Mouse (Mus musculus) cerebellum, postnatal 4 days (tissue): Measurements from ENCODE around the gene Qdpr.
A peak's percentile ranks its signal among the peaks of the same experiment; 100 is the strongest.
"Not testable (repeated sequence)": the region's sequence is repeated elsewhere in the genome, so short reads cannot be mapped to it uniquely, and the experiment has no call there.

Experiments
- DNase-seq, 2 experiments: peaks; one replicate each; pipeline ENCODE4 v3.0.0; 2022; ENCODE audit warnings: low spot score in 2 of 2, mixed read lengths in 1 of 2

Gene Qdpr

DNA sequence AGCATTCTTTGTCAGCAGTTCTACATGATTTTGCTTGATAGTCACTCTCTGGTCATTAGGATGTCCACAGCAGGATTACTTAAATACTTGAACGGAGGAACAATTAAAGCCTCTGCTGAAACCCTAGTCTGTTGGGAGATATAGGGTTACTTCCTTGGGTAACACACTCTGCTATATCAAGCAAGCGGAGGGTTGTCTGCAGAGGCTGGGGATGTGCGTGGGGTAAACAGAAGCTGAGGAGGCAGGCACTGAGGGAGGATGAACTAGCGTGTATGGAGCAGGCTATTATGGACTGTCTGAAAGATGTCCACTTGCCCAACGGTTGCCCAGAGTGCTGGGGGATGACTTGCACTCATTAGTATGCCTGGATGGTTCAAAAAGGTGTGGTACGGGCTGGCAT is 3.4 kb upstream of the Qdpr start, which contains the start of gene Clrn2:
Gene Clrn2 (plus strand): TSS at position 301 of the 400 bp plus-strand sequence.
- no peak for DNase-seq

DNA sequence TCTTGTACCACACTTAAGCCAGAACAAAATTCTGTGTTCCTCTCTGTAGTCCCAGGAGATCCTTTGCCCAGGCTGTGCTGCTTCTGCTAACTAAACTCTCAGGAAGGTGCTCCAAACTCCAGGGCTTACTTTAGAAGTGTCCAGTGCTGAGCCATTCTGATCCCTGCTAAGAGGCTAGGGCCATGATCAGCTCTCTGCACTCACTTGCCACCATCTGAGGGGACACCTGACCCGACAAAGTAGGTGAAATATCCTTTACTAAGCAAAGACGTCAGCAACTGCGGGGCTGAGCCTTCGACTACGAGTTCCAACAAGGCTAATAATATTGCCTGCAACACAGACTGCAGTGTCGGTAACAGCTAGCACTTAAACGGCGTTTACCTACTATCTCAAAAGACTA is 830 bp downstream of the Qdpr start:
- no peak for DNase-seq

DNA sequence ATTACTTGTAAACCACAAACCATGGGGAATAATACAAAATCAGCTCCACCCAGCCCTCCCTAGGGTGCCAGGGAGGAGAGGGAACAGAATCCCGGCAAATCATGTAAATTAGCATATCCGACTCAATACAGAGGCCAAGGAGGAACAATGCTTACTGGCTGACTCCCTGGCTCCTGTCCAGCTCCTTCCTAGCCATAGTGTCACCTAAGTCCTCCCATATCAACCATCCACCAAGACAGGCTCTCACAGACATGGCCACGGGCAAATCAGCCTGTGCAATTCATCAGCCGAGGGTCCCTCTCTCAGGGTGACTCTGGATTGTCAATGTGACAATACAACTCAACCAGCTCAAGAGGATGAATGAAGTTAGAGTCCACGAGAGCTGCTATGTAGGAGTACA is 1.4 kb downstream of the Qdpr start:
- DNase-seq: no peak

DNA sequence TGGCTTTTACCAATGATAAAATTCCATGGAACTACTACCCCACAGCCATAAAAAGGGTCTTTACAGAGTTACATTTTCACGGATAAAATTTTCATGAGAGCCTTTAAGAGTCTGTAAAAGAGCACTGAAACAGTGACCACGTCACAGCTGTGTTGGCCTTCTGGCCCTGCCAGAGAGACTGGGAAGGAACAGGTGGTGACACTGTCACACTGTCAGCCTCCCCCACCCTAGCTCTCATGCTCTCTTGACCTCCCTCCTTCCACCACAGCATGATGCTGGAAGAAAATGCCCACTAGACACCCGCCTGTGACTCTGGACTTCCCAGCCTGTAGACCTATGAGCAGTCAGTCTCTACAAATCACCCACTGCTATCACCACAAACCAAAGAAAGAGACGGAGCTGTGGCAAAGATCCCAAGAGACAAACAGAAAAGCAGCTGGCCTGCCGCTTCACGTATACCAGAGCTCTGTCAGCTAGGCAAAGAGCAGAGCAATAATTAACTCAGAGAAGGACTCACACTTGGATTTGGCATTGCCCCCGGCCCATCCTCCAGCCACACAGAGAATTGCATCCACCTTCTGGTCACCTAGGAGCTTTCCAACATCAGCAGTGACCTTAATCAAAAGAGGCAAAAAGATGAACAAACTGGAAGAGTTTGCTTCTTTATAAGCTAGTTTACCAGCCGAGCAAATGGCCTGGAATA is 5.8 kb downstream of the Qdpr start:
- DNase-seq: no peak

DNA sequence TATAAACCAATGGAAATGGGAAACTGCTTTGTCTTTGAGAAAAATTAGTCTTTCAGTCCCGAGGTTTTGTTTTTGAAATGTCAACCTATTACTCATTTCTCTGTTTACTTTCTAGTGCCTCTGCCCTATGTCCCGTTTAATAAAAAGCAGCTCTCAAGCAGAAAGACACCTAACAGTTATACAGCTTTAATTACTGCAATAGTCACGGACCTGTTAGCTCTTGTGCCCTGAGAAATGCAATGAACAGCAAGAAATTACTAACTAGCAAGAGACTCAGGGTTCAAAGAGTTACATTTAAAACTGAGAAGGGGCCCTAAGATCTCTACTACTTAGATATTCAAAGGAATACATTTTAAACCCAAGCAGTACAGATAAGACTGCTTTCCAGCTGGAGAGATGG is 8.3 kb downstream of the Qdpr start:
- no peak for DNase-seq

DNA sequence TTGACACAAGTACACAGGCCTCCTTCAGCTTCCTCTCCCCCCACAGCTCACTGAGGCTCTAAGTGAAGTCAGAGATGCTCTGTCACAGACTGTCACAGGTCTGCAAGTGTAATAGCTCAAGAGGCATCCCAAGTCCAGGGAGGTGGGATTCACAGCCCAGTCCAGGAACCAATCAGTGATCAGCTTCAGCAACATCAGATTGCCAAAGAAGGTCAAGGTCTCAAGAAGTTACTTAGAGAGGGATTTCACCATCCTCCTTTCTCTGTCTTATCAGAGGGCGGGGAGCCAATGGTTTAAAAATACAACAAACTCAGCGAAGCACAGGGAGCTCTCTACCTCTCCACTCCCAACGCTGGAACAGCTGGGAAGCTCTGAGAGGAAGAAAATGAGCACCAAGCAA is 8.9 kb downstream of the Qdpr start:
- no peak for DNase-seq

DNA sequence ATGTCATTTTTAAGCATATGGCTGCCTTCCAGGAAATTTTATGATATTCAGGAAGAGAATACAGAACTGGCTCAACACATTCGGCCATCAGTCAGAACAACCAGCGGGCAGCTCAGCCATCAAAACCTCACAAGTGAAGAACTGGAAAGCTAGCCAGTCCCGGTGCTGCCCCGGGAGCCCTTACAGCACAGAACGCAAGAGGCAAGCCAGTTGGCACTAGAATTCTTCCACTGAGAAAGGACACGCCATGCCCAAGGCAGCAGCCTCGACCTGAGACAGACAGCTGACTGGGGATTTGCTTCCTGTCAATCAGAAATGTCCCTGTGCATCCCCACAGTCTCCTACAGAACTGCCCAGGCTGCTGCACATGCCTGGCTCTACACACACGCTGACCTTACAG is 11.7 kb downstream of the Qdpr start:
- DNase-seq: peak in 1 of 2 experiments; percentile 6

DNA sequence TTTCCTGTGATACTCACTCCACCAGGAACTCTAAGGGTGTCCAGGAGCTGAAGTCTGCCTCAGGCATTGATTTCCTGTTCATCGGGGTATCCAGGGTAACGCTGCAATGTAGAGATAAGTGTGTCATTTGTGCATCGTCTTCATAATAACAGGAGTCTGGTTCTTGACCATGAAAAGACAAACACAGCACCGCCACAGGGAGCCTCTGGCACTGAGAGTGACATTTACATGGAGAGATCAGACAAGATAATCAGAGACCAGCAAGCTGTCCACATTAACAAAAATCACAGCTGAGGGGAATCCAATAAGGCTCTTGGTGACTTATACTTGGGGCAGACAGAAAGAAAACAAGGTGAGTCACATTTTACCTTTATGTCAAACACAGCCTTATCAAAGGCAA is 12.2 kb downstream of the Qdpr start:
- no peak for DNase-seq

DNA sequence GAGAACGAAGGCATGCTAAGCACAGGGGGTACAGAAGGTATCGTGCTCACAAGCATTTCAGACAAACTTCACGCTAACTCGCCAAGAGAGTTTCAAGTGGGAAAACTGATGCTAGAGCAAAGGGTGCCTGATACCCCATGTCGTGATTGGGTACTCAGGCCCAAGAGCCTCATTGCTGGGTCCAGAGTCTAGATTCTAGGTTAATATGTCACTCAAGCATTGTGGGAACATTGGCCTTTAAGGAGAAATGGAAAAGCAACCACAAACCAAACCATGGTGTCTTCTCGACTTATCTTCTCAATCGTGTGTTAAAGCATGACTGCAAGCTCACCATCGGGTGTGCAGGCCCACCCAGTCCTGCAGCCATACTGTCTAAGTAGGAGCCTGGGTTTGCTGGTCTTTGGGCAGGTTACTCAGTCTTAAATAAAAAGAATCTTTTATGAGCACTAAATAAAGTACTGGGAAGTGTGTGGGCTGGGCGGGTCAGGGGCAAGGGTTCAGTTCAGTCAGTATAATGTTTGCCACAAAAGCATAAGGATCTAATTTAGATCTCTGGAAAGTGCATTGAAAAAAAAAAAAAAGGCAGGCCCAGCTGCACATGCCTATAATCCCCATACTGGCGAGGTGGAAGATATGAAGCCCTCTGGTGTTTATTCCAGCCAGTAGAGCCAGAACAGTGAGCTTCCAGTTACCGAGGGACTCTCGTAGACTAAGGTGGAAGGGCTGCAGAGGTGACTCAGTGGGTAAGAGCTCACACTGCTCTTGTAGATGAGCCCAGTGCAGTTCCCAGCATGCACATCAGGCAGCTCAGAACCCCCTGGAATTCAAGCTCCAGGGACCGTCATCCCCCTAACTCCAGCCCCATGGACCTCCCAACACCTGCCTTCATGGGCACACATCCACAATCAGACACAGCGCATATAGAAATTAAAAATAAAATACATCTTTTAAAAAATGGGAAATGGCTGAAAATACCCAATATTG is 13.8 kb downstream of the Qdpr start:
- DNase-seq: no peak

DNA sequence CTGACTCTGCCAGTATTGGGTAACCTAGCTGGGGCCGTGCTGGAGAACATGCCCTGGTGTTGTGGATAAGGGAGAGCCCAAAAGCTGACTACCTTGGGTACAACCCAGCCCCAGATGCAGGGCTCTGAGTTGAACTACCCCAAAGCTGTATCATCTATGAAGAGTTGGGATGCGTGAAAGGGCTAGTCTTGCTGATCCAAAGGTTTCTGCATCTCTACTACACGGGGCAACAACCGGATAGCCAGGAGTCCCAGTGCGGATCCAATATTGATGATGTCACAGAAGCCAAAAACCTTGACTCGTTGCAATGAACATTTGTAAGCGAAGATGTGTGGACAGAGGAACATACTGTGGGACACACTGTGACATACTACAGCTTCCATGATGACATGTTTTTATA is 22.1 kb downstream of the Qdpr start:
- DNase-seq: no peak

DNA sequence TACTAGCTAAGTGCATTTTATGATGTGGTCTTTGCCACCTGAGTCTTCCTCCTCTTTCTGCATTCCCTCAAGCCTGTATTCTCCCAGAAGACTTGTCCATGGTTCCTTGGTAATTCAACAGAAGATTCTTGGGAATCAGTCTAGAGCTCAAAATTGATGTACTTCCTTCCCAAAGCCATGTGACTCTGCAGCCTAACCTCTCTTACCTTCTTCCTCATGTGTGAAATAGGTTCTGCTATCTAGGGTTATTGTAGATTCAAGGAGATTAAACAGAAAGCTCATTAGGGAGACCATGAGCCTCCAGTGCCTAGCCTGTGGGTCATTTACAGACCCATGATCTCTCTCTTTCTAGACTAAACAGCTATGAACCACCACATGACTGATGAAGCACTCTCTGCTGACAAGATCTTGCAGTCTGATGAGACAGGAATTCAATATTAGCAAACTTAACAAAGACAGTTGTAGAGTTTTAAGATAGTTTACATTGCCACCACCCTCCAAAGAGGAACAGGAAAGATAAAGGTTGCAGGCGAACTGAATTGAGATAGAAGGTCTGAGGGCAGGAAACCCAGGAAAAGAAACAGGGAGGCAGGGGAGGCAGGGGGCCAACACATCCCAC is 23.5 kb downstream of the Qdpr start:
- DNase-seq: no peak

DNA sequence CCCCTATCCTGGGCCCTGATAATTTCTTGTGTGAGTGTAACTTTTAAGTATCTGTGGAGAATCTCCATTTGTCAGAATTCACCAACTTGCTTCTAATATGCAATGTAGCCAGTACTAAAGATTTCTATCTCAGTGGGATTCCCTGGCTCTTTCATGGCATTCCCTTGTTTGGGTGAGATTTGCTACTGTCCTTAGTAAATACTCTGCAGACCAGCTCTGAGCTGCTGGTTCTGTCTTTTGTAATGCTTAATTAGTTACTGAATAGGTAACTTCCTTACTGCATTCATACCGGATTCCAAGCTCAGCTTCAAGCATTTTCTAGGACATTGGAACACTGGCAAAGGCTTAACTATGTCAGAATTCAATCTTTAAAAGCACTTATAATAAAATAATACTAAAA is 24.3 kb downstream of the Qdpr start:
- DNase-seq: not testable (repeated sequence)

DNA sequence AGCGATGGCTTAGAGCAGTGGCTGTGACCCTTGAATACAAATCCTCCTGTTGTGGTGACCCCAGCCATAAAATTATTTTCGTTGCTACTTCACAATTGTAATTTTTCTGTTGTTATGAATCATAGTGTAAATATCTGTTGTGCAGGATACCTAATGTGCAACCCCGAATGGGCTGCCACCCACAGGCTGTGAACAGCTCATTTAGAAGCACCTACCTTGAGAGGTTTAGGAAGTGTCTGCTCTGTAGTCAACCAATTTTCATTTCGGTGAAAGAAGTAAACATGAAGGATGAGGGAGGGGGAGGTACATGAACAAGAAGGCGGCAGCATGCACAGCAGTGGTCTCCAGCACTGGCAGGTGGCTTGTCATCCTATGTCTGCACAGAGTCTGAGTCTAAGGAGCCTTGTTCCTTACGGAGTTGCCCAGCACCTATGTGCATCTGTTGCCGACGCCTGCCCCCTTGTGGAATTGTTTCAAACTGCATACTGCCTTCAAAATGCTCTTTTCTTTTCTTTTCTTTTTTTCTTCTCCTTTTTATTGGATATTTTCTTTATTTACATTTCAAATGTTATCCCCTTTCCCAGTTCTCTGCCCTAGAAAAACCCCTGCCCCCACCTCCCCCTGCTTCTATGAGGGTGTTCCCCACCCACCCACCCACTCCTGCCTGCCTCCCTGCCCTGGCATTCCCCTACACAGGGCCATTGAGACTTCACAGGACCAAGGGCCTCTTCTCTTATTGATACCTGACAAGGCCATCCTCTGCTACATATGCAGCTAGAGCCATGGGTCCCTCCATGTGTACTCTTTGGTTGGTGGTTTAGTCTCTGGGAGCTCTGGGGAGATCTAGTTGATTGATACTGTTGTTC is 25.8 kb downstream of the Qdpr start:
- peak; percentile 45 to 63 for DNase-seq

DNA sequence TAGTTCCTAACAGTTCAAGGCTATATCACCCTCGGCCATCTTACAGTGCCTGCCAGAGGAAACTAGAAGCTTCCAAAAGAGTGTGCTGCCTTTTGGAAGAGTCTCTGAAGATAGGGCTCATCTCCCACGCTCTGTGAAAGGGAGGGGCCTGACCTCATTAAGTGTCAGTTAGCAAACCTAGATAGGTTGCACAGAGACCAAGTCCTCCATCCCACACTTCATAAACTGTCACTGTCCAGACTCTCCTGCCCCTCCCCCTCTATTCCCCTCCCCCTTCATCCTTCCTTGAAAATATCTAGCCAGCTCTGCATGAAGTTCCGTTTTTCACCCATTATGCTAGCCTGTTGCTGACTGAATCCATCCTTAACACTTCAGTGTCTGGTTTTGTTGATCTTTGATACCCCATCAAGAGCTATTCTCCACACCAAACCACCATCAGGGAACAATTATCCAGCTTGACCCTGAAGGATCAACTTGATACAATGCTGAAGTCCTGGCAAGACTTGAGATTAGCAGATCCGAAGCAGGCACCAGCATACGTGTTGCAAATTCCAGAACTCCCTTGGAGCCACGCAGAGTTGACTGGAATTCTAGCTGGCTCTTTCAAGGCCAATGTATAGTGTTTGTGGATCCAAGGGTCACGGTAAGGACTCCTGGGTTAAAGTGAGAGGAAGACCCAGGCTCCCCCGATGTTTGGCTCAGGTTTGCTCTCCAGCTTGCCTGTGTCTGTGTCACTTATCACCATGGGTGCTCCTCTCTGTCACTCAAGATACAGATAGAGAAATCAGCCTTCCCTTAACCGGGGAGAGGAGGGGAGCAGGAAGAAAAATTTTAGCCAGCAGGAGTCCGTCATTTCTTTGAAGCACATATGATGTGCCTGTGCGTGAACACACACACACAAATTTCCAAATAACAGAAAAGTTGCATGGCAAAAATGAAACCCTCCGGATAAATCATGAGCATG is 27.9 kb downstream of the Qdpr start:
- DNase-seq: no peak

DNA sequence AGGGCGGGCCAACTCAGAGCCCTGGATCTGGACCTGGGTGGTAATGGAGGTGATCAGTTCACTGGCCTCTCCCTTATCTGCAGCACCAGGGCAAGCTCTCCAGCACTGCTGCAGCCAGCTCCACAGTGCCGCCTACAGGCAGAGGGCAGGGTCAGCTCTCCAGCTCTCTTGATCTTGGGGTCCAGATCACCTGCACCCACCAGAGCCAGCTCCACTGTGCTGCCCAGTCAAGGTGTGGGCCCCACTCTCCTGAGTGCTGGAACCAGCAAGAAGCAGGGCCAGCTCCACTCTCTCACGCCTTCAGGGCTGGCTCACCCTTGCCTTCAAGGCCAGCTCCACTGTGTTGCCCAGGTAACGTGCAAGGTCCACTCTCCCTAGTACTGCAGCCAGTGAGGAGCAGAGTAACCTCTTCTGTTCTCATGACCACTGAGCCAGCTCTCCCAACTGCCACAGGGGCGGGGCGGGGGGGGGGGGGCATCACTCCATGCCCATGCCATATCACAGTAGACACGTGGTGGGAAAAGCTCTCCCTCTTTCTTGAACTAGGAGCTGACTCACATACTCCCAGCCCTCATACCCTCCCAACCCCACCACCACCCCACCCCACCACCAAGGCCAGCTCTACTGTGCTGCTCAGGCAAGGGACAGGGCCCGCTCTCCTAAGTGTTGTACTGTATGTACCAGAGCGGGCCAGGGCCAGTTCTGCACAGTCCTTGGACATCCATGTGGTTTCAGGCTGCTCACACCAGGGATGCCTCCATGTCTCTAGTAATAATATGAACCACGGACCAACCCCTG is 30.0 kb downstream of the Qdpr start:
- DNase-seq: peak in 1 of 2 experiments; percentile 12

DNA sequence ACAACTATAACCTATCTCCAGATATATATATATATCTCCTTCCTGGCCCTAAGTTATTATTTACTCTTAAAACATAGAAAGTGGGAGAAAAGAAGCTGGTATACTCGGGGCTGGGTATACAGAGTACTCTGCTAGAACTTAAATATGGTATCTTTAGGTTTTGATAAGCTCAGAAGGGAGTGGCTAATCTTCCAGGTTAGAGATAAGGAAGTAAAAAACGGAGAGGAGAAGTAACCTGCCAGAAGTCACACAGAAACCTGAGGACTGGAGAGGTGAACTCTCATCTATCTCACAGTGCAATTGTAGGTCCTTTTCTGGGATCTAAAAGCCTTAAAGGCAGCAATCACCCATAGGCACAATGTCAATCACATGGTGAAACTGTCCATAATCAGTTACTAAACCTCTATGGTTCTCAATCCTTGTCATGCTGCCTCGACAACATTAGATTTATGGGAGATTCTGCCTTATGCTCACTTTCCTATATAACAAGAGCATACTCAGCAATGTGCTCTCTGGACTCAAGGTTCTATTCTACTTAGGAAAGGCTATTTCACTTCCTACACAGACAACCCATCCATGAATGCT is 32.1 kb downstream of the Qdpr start:
- no peak for DNase-seq

DNA sequence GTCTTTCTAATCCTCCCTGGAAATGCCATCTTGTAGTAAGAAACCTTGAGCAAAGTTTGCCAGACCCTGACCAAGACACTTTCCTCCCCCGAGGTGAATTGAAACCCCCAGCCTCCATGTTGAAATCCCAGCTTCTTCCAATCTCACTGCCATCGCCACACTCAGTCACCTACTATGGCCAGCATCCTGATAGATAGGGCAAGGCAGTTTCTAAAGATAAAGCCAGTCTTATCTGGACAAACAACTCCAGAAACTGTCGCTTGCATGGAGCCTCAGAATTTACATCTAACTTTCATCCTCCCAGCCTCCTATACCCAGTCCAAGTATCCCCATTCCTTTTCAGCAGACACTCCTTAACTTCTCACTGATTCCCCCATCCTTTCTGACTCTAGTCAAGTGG is 33.6 kb downstream of the Qdpr start:
- DNase-seq: no peak

DNA sequence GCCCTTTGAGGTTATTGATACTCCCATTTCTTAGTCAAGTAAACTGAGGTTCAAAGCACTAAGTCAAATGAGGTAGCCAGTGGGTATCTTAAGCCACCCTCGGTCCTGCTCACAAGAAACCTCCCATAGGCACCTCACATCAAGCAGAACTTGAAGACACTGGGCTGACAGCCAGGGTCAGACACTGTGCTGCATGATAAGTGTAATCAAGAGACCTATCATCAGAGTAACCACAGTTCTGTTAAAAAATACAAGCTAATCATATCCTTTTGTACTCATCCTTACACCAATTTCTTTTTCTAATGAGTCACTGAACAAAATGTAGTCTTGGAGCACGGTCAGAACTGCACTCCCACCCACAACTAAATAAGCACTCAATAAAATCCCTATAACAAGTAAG is 43.9 kb downstream of the Qdpr start:
- DNase-seq: no peak

DNA sequence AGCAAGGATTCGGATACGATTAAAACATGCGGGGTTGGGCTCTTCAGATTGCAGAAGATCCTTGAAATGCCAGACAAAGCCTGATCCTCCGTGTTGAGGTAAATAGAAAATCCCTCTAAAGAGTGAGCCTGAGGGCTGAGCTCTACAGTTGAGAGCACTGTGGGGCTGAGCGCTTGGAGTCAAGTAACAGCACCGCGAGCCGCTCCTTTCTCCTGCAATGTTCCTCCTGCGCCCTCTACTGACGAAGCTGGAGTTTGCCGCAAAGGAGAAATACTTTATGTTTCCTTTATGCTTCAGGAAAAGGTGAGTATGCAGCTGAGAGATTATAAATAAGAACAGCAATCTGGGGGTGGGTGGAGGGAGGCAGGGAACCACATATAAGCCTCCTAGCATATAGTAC is 47.4 kb downstream of the Qdpr start:
- DNase-seq: peak; percentile 55 to 74
